Mouse (Mus musculus) gastrocnemius, postnatal 14 days (tissue): Measurements from ENCODE around the gene Wdr18. TPM values are rescaled to one million over a fixed set of nuclear protein-coding genes. Genes with fewer than 3 reads are reported as not detected.

Experiments used
- DNase-seq: peaks from one replicate; pipeline ENCODE4 v3.0.0; 2021; ENCODE audit warnings: mixed read lengths
- intact Hi-C: fragments of 180-260 bp; cut with DNase I; formaldehyde crosslinking; loops from one replicate; pipeline ENCODE4 v1.15.1; 2025; ENCODE audit warnings: low total_unique reads
- long read RNA-seq, 2 experiments: library from polyadenylated mRNA; stranded (forward); transcript quantifications; one replicate each; pipeline ENCODE4 v2.0.0; 2021
- total RNA-seq, 2 experiments: library from RNA; stranded (reverse); gene quantifications; 2 replicates each; pipeline ENCODE4 v1.2.3; 2021

Gene Wdr18
- total RNA-seq, result 10 to 100 TPM; 18.7 to 23.0 TPM
- long read RNA-seq, experiment 1, transcript Wdr18-201 (10 exons, 3,911 nt), result major isoform, 93 of 96 reads
- long read RNA-seq, experiment 1, partial matches to known transcripts, result 2 of 96 reads
- long read RNA-seq, experiment 1, other reads (novel, unspliced or antisense), result 1 of 96 reads
- long read RNA-seq, experiment 2, transcript Wdr18-201 (10 exons, 3,911 nt), result major isoform, 95 of 104 reads
- long read RNA-seq, experiment 2, partial matches to known transcripts, result 4 of 104 reads
- long read RNA-seq, experiment 2, other reads (novel, unspliced or antisense), result 5 of 104 reads

DNA sequence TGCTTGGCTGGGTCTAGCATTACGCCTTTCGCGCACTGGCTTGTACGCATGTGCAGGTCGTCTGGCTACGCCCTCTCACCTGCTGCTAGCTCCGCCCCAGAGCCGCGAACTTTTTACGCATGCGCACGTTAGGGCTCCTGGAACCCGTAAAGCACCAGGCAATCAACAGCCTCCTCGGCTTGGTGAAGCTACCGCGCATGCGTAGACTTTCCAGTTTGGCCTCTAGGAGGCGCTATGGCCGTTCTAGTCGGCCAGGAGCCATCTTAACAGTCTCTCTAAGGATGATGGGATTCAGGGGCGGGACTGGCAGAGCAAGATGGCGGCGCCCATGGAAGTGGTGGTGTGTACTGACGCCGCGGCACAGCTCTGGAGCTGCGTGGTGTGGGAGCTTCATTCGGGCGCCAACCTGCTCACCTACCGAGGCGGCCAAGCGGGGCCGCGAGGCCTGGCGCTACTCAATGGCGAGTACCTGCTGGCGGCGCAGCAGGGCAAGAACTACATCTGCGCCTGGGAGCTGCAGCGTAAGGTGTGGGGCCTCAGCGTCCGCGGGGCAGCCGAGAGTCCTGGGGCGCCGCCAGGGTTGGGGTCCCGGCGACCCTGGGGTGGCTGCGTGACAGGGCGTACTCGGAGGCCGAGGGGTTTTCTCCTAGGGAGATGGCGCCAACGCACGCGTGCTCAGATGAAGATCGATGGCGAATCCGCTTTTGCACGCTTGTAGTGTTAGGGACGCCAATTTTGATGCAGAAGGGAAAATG lies at the start of gene Wdr18:
Gene Wdr18 (plus strand): TSS at position 306 of the 755 bp plus-strand sequence.
- intact Hi-C loops, result loop anchor here (5.0 to 10.0 kb wide), 2 partner anchors 68 to 125 kb away; partner anchors contain the start of gene Cfd
- DNase-seq, result peak; percentile 98

DNA sequence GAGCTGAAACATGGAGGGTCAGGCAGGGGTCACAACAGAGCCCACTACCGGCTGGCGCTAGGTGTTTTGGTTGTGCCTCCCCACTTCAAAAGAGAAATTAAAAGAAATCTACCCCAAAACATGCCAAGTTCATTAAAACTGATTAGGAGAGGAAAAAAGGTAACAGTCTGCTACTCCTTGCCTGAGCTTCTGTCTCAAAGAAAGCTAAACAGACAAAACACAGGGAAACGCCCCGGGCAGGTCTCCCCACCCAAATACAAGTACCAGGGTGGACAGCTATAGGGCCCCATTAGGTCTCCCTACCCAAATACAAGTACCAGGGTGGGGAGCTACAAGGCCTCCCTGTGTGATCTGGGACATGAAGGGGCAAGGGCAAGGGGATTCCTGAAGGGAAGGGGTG lies 49.4 kb upstream of the Wdr18 start, which contains the start of gene Gm26602:
Gene Gm26602 (plus strand): TSS at position 301 of the 400 bp plus-strand sequence.
- DNase-seq, result no peak
- intact Hi-C loops, result no loop called here

DNA sequence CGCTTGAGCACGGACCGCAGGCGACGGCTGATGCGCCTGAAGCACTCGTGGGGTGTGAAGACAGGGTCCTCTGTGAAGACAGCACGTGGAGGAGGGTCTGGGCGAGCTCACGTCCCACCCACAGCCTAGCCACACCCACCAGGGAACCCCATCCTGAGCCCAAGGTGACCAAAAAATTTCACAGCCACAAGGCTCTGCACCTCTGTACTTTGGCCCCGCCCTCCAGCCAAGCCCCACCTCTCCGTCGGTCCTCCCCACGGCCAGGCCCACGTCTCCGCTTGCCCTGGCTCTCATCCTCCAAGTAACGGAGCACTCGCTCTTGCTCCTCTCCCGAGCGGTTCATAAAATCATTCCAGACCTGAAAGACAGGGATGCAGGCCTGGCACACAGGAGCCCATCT lies 47.5 kb upstream of the Wdr18 start:
- intact Hi-C loops, result no loop called here
- DNase-seq, result no peak

DNA sequence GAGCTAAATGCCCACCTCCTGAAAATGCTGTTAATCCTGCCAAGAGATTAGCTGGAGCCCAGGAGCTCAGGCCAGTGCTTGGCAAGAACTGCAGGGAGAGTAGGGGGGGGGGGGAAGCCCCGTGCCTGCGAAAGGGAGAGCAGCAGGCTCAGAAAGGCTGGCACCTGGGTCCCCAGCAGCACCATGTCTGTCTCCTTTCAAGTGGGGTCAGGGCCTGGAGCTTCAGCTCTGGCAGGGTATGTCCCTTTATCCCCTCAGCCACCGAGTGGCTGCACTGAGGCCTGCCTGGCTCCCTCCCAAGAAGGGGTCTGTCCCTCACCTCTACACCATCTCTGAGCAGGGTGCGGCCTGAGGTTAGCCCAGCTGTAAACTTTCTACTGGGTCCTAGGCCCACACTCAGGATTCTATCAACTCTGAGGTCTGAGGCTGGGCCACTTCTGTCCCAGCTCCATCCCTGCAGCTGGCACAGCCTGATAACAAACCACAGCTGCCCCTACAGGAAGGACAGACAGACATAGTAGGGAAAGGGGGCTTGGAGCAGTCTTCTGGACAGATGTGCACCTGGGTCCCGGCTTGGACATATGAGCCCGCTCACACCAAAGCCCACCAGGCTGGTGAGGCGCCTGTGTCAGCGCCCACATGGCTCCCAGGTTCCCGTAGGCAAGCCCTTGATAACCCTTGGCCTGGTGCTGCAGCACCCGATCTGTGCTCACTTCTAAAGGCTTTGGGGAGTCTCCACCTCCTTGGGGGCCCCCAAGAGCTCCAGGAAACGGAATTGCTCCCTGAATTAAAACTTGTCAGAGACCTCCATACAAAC lies 45.6 kb upstream of the Wdr18 start:
- intact Hi-C loops, result no loop called here
- no peak for DNase-seq

DNA sequence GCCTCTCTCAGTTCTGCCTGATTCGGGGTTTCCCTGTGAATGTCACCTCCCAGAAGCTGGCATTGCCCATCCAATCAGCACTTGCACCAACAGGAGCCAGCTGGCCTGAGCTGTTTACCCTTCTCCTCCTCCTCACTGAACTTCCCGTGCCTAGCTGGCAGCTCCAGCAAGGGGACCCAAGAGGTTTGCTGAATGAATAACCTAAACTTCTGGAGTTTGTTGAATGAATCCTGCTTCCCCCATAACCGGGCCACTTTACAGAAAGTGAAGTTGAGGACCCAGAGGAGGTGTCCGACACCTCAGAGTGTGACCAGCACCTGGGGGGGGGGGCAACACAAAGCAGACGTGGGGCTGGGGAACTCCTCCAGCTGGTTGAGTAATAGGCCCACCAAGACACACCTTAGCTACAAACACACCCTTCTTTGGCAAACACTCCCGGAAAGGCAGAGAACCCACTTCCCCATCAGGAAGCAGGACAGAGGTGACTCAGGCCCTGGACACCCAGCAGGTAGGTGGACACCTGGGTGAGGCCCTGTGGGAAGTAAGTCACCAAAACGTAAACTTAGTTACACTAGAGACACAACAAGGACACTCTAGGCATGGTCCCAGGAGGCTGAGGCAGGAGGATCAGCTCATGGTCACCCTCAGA lies 44.9 kb upstream of the Wdr18 start:
- DNase-seq, result no peak
- intact Hi-C loops, result loop anchor here (5.0 kb wide), 1 partner anchor 33 kb away; no protein-coding TSS in a partner anchor

DNA sequence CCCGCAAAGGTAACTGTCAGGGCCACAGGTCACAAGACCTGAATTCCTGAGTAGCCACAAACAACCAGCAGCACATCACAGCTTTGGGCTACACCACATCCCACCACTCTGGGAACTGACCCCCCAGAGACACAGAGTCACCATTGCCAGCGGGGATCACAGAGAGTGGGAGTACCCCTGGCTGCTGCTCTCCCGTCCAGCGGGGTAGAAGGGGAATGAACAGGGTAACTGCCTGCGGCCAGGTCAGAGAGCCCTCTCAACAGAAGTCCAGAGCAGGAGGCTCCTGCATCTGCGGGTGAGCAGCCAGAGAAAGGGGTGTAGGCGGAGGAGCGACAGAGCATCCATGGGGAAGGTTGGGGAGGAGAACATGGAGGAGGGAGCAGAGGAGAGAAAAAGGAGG lies 43.9 kb upstream of the Wdr18 start:
- intact Hi-C loops, result loop anchor here (5.0 kb wide), 1 partner anchor 34 kb away; no protein-coding TSS in a partner anchor
- no peak for DNase-seq

DNA sequence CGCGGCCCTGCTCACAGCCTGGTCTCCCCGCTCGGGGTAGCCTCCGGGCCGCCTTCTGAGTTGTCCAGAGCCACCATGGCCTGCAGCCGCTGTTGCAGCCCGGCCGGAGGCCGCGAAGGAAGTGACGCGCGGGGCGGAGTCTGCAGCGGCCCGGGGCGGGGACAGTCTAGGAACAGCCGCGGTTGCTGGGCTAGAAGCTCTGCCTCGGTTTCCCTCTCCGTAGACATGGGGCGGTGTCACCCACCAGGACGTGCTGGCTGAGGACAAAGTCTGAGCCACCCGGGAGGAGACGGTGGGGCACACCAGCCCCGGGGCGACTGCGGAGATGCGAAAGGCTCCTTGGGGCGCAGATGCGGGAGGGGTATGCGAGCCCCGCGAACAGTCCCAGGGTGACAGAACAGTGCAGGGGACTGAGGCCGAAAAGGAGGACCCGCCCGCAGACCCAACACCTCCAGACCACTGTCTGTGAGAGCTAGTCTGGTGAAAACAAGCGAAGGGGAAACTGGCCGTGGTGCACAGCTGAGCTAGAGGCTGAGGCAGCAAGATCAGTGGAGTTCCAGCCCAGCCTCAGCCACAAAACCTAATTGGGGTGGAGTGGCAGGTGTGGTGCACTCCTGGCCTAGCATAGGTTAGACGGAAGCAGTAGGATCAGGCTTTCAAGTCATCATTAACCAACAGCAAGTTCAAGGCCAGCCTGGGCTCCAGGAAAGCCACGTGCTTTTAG lies 43.0 kb upstream of the Wdr18 start, which contains the start of gene Kiss1r:
Gene Kiss1r (plus strand): TSS at position 164 of the 724 bp plus-strand sequence.
- intact Hi-C loops, result loop anchor here (5.0 kb wide), 1 partner anchor 35 kb away; no protein-coding TSS in a partner anchor
- DNase-seq, result peak; percentile 89

DNA sequence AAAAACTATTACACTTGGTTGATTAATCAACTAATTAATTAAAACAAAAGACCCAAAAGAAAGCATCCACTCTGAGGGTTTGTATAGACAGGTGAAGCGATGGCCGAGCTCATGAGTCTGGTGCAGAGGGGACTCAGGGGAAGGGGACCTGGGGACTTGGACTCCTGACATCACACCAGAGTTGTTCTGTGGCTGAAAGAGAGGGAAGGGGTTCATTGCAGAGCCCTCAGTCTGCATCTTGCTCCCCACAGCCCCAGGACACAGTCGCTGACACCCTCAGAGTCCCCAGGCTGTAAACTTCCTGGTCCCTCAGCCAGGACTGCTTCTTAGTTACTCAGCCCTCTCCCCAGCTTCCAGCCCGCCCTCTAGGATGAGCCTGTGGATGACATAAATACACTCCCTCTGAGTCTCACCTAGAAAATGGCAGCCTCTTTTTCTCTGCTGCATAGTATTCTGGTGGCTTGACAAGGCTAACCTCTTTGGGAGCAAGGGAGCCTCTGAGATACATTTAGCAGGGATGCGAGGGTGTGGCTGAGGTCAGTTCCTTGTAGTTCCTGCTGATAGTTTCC lies 42.3 kb upstream of the Wdr18 start:
- no peak for DNase-seq
- intact Hi-C loops, result loop anchor here (5.0 kb wide), 1 partner anchor 35 kb away; no protein-coding TSS in a partner anchor

DNA sequence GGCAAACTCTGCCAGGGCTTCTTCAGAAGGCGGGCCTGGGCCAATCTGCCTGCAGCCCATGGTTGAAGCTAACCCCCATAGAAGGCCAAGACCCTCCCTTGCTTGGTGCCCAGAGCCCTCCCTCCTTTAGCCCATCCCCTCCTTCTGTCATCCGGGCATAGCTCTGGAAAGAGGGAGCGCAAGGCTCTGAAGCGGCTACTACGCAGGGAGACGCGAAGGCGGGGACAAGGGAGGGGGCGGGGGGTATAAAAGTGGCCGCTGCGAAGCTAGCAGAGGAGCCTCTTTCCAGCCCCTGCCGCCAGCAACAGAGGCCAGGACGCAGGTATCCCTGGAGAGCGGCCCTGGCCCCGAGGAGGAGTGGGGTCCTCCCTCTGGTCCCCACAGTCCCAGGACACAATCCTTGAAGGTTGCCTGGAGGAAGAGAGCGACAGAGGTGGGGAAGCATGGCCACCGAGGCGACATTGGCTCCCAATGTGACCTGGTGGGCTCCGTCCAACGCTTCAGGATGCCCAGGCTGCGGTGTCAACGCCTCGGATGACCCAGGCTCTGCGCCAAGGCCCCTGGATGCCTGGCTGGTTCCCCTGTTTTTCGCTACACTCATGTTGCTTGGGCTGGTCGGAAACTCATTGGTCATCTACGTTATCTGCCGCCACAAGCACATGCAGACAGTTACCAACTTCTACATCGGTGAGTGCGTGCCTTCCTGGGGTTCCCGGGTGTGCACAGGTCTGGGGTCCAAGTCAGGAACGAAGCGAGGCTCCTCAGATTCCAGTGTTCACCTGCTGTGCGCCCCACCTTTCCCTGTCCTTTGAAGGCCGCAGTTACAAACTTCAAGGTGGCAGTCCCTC lies 41.5 kb upstream of the Wdr18 start:
- intact Hi-C loops, result loop anchor here (5.0 kb wide), 1 partner anchor 36 kb away; no protein-coding TSS in a partner anchor

DNA sequence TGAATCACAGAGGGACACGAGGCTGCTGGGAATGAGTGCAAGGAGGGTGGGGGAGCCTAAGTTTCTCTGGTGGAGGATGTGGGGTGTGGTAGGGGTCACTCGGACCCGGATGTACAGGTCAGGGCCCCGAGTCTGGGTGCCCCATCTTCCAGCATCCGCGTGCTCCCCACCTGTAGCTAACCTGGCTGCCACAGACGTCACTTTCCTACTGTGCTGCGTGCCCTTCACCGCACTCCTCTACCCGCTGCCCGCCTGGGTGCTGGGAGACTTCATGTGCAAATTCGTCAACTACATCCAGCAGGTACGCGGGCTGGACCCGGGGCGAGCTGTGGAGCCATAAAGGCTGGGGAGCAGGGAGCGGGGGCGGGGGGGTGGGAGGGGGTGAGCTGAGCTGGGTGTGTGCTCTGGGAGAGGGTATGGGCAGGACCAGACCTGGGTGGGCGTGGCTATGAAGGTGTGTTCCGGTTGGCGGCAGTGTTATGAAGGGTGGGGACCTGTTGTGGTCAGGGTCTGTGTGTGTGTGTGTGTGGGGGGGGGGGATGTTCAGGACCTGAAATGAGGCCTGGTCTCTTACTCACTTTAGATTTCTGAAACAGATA lies 40.6 kb upstream of the Wdr18 start:
- no peak for DNase-seq
- intact Hi-C loops, result loop anchor here (5.0 kb wide), 1 partner anchor 37 kb away; no protein-coding TSS in a partner anchor

More for the DNA sequence above, 41.5 kb upstream of the Wdr18 start:
- DNase-seq, result no peak

DNA sequence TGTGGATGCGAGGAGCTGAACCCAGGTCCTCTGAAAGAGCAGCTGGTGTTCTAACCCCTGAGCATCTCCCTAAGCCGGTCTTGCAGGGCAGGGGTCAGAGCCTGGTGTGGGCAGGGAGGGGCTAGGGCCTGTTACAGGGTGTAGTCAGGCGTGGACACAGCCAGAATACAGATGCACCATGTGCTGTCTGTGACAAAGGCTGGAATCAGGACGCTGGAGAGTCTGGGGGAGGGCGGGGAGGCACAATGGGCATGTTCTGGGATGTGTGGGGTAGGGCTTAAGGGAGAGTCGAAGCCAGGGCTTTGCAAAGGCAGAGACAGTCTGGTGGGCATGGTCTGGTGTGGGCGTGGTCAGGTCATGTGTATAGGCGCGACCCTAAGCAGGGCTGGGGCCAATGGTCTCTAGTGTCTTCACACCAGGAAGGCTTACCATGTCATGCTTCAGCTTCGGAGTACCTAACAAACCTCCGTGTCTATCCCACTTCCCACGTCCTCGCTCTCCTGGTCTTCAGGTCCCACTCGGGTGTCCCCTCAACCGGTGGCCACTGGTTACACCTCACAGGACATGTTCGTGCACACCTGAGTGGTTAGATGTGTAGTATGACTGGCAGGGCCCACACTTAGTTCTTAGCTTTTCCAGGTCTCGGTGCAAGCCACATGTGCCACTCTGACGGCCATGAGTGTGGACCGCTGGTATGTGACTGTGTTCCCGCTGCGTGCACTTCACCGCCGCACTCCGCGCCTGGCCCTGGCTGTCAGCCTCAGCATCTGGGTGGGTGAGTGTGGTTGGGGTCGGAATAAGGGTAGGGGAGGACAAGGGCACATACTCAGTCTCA lies 39.7 kb upstream of the Wdr18 start:
- intact Hi-C loops, result loop anchor here (5.0 kb wide), 1 partner anchor 88 kb away; no protein-coding TSS in a partner anchor
- no peak for DNase-seq

DNA sequence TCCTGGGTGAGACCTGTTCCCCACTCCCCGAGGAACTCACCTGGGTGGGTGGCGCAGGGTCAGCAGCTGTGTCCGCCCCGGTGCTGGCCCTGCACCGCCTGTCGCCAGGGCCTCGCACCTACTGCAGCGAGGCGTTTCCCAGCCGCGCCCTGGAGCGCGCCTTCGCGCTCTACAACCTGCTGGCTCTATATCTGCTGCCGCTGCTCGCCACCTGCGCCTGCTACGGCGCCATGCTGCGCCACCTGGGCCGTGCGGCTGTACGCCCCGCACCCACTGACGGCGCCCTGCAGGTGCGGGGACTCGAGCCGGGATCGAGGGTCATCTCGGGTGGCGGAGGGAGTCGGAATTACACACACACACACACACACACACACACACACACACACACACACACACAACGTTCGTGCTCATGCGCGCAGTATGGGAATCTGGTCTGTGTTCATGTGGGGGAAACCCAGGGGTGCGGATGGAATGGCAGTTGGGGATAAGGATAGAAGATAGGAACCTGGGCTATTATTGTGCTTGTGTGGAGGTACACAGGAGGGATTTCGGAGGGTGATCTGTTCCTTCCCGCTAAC lies 38.9 kb upstream of the Wdr18 start, which contains the start of gene R3hdm4:
Gene R3hdm4 (minus strand): TSS at position 251 of the 578 bp plus-strand sequence.
- intact Hi-C loops, result loop anchor here (5.0 kb wide), 1 partner anchor 89 kb away; no protein-coding TSS in a partner anchor
- DNase-seq, result no peak

DNA sequence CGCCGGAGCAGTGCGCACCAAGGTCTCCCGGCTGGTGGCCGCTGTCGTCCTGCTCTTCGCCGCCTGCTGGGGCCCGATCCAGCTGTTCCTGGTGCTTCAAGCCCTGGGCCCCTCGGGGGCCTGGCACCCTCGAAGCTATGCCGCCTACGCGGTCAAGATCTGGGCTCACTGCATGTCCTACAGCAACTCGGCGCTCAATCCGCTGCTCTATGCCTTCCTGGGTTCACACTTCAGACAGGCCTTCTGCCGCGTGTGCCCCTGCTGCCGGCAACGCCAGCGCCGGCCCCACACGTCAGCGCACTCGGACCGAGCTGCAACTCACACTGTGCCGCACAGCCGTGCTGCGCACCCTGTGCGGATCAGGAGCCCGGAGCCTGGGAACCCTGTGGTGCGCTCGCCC lies 38.4 kb upstream of the Wdr18 start:
- intact Hi-C loops, result loop anchor here (5.0 kb wide), 1 partner anchor 89 kb away; no protein-coding TSS in a partner anchor
- DNase-seq, result no peak

DNA sequence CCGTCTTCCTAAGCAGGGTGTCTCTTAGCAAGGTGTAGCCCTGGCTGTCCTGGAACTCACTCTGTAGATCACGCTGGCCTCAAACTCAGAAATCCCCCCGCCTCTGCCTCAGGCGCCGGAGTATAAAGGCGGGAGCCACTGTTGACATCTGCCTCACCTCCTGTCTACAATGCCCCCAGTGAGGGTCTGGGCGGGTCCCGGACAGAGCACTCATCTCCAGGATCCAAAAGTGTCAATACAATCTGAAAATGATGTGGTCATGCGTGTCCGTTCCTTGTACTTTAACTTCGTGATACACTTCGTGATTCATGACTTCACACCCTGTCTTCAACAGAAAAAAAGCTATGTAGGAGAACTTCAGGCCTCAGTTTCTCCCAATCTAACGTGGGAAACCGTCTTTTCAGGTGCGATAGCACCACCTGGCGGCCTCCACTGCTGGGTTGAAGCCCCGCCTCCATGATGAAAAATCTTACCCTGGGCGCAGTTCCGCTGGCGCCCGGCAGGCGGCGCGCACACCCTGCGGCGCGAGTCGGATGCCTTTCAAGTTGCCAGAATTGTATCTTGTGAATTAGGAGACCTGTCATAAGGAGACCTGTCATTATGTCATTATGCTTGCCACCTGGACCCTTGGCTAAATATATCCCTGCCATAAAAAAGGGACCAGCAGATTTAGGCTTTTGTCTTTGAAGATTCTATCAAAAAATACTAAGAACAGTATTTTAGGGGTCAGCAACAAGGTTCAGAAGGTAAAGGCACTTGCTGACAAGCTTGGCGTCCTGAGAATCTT lies 34.8 kb upstream of the Wdr18 start:
- intact Hi-C loops, result loop anchor here (2.0 to 5.0 kb wide), 3 partner anchors 30 to 93 kb away; no protein-coding TSS in a partner anchor
- peak; percentile 87 for DNase-seq
